Mouse (Mus musculus): Measurements from ENCODE around the gene Trappc5. TPM values are rescaled to one million over a fixed set of nuclear protein-coding genes. Genes with fewer than 3 reads are reported as not detected.
A peak's percentile ranks its signal among the peaks of the same experiment; 100 is the strongest.

Trappc5 gene
- total RNA-seq, 2 experiments from 2014 or later = 19.4 to 20.2 TPM

DNA sequence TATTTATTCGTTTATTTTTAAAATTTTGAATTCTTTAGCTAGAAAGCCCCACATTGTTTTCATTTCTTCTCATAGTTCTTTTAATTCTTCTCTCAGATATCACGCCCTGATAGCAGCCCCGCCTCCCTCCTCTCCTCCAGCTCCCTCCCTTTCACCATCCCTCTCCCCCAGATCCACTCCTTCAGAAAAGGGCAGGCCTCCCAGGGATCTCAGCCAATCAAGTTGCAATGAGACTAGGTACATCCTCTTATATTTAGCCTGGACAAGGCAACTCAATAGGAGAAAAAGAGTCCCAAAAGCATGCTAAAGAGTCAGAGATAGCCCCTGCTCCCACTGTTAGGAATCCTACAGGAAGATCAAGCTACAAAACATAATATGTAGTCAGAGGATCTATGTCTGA is 1.4 kb upstream of the Trappc5 start:
- DNase-seq = no peak
- intact Hi-C loops (cut with DNase I) = loop anchor here (5.0 to 10.0 kb wide), 2 partner anchors 212 to 320 kb away; partner anchors contain the start of gene A430078G23Rik

DNA sequence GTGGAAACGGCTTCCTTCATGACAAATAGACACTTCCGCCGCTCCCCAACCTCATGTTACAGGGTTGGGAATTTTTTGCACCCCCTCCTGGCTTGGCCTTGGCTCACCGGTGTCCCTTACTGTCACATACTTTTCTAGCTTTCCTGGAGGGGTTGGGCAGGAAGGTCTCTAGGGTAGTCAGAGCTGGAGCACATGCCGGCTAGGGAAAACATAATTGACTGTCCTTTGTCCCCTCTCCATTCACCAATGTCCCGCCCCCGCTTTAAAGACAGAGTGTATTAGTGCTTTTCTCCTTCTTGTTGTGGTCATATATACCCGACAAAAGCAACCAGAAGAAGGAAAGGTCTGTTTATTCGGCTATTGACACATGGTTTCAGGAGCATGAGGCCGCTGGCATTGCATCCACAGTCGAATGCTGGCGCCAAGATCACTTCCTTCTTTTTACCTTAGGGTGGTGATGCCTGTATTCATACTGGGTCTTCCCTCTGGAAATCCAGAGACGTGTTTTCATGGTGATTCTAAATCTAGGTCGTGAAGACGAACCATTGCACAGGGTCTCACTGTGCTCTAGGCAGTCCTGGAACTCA is 987 bp downstream of the Trappc5 start:
- peak in 1 of 2 experiments; percentile 14 for DNase-seq
- intact Hi-C loops (cut with DNase I) = loop anchor here (2.0 to 10.0 kb wide), 2 partner anchors 56 to 322 kb away; partner anchors contain the start of genes A430078G23Rik, Pet100 and Xab2

DNA sequence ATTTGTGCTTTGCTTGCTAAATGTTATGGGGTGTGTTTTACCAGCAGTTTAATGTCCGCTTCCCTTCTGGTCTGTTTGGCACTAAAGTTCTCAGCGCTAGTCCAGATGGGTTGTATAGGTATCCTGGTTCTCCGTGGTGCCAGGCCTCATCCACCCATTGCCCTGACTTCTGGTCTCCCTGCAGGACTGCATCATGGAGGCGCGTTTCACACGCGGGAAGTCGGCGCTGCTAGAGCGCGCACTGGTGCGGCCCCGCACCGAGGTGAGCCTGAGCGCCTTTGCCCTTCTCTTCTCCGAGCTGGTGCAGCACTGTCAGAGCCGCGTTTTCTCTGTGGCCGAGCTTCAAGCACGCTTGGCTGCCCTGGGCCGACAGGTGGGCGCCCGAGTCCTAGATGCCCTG is 2.7 kb downstream of the Trappc5 start:
- intact Hi-C loops (cut with DNase I) = loop anchor here (10.0 kb wide), 1 partner anchor 324 kb away; the partner anchor contains the start of gene A430078G23Rik
- DNase-seq = no peak

DNA sequence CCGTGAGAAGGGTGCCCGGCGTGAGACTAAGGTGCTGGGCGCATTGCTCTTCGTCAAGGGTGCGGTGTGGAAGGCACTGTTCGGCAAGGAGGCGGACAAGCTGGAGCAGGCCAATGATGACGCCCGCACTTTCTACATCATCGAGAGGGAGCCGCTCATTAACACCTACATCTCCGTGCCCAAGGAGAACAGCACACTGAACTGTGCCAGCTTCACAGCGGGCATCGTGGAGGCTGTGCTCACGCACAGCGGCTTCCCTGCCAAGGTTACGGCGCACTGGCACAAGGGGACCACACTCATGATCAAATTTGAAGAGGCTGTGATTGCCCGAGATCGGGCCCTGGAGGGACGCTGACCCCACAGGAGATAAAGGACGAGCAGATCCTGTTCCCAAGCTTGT is 3.1 kb downstream of the Trappc5 start:
- intact Hi-C loops (cut with DNase I) = loop anchor here (10.0 kb wide), 1 partner anchor 324 kb away; the partner anchor contains the start of gene A430078G23Rik
- no peak for DNase-seq

DNA sequence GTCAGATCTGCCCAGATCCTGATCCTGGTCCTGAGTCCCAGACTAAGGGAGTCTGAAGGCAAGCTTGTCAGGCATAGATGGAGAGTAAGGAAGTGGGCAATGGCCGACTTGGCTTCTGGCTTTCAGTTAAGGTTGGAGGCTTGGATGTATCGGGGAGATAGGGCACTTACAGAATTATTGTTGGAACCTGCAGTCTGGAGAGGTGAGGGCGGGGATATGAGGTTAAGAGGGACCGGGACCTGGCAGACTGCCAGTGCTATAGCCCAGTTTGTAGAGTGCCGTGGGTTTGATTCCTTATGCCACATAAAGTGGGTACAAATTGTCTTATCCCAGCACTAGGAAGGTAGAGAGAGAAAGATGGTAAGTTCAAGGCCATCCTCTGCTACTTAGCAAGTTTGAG is 3.6 kb downstream of the Trappc5 start:
- intact Hi-C loops (cut with DNase I) = loop anchor here (10.0 kb wide), 1 partner anchor 325 kb away; the partner anchor contains the start of gene A430078G23Rik

DNA sequence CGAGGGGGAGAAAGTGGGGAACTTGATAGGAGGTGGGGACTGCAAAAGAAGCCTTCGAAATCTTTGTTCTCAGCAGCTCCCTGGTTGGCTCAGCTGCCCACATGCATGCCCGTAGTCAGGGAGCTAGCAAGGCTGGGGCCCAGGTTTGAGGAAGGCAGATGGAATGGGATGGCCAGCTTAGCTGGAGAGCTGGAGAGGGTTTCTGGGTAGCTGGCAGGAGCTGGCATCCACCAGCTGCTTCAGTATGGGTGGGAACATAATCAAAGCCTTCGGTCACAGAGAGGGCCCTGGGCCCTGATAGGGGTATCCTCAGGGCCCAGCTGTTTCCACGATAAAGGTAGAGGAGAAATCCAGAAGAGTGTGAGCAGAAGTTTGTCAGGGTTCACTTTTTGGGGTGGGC is 6.3 kb downstream of the Trappc5 start:
- DNase-seq = no peak
- intact Hi-C loops (cut with DNase I) = no loop called here

More for the DNA sequence above, 3.6 kb downstream of the Trappc5 start:
- DNase-seq = no peak

DNA sequence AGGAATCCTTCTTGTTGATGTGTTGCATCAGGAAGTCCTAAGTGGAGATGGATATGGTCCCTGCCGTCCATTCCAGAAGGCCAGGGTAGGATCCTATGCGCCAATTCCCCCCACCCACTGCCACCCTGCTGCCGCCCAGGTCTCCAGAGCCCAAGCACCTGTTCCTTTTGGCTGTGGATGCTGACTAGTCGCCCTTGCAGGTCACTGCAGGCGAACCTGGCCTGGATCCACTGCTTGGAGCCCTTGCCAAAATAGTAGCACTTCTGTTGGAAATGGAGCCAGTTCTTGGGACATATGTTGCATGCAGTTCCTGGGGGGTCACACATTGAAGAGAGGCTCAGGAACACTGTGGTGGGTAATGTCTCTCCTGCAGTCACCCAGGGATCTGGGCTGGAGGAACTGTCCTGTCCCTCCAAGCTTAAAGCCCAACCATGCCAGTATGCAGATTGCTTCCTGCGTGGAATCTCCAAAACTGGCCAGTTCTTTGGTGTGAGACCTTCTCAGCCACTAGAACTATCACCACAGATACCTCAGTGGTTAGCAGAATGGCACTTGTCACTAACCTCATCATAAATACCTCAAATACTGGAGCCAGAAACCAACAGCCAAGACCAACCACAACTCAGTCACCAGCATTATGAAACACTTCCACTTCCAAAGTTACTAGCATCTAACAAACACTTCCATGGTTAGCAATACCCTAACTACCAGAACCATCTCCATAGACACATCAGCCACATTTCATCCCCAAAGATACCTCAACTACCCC is 7.5 kb downstream of the Trappc5 start:
- intact Hi-C loops (cut with DNase I) = no loop called here
- peak; percentile 33 to 47 for DNase-seq

DNA sequence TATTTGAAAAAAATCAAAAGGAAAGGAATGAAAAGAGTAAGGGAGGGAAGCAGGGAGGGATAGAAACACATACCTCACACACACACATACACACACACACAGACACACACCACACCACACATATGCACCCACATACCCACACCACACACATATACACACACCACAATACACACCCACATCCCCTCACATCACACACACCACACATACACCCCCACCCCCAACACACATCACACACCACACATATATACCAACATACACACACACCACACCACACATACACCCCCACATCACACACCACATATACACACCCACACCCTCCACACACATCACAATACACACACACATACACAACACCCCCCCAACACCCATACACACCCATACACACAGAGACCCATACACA is 8.4 kb downstream of the Trappc5 start:
- intact Hi-C loops (cut with DNase I) = no loop called here
- DNase-seq = no peak

DNA sequence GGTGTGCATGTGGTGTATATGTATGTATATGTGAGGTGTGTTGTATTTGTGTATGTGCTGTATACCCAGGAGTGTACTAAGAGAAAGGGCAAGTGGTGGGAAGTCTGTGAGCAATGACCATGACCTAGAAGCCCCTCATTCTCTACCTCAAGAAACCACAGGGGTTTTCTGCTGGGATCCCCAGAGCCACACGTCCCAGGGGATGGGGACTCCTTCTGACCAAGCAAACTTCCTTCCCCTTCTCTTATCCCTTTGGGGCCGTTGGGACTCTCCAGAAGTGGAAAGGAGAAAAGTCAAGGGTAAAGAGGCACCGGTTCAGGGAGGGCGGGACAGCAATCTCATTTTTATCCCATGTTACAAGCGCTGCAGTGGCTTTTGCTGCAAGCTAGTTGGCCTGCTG is 9.3 kb downstream of the Trappc5 start:
- intact Hi-C loops (cut with DNase I) = no loop called here
- no peak for DNase-seq

DNA sequence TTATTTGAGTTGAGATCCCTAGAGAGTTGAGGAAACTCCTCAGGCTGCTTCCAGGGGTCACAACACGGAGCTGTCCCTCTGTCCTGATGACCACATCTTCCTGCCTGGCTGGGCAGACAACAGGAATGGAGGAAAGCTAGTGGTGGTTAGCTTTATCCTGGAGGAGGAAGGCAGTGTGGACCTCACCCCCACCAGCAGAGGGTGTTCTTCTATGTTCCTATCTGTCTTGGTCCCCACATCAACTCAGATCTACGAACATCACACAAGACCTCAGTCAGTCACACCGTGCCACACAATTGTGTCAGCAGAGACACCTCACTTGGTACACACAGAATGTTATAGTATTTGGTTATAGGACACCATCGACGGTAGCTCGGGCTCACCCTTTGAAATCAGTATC is 11.4 kb downstream of the Trappc5 start:
- no peak for DNase-seq
- intact Hi-C loops (cut with DNase I) = no loop called here

DNA sequence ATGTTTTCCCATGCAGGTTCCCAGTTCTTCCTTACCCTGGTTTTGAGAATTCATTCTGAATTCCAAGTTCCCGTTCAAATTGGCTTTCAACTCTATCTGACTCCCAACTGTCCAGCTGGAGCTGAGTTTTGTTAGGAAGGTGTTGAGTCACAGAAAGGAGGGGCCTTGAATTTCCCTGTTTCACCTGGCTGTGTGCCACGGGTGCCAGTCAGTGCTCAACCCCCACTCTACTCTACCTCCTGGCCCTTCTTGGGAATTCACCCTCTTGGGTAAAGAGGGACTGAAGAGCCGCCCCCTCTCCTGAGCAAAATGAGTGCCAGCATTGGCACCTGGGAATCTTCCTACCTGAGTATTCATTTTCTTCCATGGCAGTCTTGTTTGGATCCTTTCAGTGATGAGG is 14.7 kb downstream of the Trappc5 start:
- intact Hi-C loops (cut with DNase I) = no loop called here
- no peak for DNase-seq

DNA sequence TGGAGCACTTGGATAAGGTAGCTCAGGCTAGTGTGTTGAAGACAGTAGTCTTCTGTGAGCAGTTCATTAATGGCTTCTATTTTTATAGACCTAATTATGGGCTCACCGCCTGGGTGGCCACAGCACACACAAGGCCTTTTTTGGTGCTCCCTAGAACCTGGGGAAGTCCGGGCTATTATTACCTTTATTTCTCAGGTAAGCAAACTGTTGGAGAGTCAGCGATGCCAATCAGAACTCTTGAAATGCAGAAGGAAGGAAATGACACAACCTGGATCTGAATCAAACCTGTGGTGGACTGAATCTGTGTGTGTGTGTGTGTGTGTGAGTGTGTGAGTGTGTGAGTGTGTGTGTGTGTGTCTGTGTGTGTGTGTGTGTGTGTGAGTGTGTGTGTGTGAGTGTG is 18.0 kb downstream of the Trappc5 start, which contains the start of gene Fcer2a:
Gene Fcer2a (minus strand): TSS at position 55 of the 400 bp plus-strand sequence.
- intact Hi-C loops (cut with DNase I) = no loop called here
- DNase-seq = no peak

DNA sequence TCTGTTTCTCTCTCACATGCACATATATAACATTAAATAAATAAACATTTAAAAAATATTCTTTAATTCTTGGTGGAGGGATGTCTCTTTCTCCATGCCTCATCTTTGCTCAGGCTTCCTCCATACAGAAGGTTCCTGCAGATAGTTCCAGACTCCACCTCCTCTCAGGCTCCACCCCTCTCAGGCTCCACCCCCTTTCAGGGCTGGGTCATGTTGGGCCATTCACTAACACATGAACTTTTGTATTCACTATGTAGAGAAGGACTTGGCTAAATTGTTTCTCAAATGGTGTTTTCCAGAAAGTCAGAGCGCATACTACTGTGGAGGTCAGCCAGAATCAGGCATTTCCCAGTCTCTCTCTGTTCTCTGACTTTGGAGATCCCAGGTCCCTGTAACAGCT is 25.4 kb downstream of the Trappc5 start:
- intact Hi-C loops (cut with DNase I) = no loop called here
- DNase-seq = no peak

DNA sequence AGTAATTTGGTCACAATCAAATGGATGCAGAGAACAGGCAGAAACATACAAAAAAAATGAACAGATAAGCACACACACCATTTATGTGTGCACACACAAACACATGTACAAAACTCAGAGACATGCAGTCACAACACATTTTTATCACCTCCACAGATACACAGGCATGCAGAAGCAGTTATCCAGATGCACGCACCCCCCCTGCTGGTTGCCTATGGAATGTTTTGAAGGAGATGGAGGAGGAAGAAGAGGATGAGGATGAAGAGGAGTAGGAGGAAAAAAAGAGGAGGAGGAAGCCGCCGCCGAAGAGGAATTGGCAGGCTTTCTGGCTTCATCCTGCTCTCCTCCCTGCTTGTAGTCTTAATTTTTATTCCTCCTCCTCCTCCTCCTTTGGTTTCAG is 29.6 kb downstream of the Trappc5 start:
- no peak for DNase-seq
- intact Hi-C loops (cut with DNase I) = no loop called here

DNA sequence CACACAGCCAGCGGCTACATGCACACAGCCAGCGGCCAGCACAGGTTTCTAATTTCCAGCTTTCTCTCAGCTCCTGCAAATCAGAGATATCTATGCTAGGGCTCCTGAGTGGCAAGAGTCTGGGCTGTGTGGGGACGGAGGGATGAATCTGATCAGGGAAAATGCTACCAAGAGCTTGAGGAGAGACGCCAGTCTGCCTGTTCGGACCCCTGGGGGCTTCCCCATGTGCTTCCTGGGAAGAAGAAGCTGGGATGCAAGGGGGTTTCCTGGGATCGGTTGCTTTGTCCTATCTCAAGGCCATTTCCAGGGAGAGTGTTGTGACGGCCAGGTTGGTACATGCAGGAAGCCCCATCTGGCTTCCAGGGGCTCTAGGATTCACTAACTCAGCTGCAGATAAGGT is 31.5 kb downstream of the Trappc5 start:
- DNase-seq = no peak
- intact Hi-C loops (cut with DNase I) = no loop called here

DNA sequence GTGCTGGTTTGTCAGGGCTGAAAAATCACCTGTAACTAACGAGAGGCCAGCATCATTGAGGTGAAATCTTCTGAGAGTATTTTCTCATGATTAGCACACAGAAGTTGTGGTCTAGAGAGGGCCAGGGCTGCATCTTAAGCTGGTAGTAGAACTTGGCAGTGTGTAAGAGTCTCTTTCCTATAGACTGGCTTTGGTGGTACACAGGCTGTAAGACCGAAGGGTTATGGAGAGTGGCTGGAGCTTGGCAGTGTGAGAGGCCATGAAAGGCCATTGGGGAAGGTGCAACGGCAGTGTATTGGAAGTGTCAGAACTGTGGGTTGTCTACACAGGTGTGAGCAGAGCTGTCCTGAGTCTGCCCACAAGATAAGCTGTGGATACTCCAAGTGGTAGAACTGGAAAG is 34.2 kb downstream of the Trappc5 start:
- no peak for DNase-seq
- intact Hi-C loops (cut with DNase I) = loop anchor here (10.0 kb wide), 1 partner anchor 424 kb away; the partner anchor contains the start of gene Cd209g

DNA sequence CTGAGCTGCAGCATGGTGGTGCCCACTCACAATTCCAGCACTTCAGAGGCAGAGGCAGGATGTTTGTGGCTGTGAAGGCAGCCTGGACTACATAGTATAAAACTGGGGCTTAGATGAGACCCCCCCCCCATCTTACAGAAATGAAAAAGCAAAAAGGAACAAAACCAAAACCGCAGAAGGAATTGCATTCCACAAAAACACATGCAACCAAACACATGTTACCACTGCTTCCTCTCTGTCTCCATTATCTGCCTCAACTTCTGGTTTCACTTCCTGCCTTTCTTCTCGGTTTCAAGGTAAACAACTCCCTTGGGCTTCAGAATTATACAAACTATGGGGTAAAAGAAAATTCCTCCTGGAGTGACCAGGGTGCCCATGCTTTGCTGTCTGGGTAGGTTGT is 35.5 kb downstream of the Trappc5 start:
- intact Hi-C loops (cut with DNase I) = loop anchor here (10.0 kb wide), 1 partner anchor 423 kb away; the partner anchor contains the start of gene Cd209g
- peak in 1 of 2 experiments; percentile 12 for DNase-seq

DNA sequence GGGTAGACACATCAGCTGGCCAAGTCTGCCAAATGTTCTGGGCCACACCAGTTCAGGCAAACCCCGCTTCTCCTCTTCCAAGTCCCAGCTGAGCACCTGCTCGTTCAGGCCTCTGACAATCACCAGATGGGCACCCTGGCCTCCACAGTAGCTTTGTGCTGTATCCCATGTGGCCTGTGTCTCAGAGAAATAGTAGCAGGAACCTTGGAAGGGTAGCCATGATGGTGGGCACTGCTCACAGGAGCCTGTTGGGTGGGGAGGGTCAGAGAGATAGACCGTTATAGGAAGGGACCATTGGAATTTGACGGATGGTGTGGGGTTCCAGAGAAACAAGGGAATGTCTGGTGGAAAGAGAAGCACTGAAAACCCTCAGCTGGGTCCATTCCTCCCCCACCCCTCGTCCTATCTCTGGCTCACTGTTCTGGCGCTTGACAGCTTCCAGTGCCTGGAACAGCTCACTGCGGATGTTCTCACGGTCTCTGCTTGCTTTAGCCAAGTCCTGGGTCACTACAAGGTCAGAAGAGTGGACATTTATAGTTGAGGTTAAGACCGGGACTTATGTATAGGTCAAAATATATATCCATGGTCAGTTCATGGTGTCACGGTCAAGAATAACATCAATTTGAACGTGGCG is 41.3 kb downstream of the Trappc5 start:
- DNase-seq = peak; percentile 33 to 37
- intact Hi-C loops (cut with DNase I) = loop anchor here (5.0 to 10.0 kb wide), 2 partner anchors 240 to 417 kb away; partner anchors contain the start of gene Cd209g

DNA sequence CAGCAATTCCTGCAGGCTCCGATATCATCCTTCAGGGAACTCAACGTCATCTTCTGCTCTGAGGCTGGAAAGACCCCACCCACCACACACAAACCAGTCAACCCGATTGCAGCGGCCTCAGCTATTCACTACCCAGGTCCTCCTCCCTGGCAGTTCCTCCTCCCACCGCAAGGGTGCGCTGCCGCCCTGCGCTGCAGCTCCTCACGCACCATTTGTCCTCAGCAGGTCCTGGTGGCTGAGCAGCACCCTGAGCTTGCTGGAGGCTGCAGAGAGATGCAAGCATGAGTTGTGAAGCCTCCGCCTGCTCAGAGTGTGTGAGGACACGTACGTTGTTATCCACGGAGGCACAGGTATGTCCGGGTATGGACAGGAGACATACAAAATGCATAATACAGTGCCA is 42.5 kb downstream of the Trappc5 start:
- intact Hi-C loops (cut with DNase I) = loop anchor here (5.0 to 10.0 kb wide), 2 partner anchors 239 to 416 kb away; partner anchors contain the start of gene Cd209g
- DNase-seq = peak; percentile 73 to 77

DNA sequence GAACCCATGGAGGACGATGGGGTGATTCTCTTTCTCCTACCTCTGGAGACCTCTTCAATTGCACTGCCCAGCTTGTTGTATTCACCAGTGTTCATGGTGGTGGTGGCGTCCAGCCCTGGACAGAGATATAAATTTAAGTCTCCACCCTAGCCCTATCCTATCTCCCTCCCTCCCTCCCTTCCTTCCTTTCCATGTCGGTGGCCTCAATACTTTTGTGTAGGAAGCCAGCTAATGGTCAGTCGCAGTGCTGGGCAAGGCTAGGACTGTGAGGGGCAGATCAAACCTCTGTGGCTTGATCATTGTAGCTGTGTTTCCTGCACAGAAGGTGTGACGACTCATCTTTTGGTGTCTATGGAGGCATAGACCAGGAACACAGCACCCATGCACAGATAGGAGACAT is 44.5 kb downstream of the Trappc5 start, which contains the start of gene Clec4g:
Gene Clec4g (minus strand): TSS at position 101 of the 400 bp plus-strand sequence.
- no peak for DNase-seq
- intact Hi-C loops (cut with DNase I) = no loop called here

DNA sequence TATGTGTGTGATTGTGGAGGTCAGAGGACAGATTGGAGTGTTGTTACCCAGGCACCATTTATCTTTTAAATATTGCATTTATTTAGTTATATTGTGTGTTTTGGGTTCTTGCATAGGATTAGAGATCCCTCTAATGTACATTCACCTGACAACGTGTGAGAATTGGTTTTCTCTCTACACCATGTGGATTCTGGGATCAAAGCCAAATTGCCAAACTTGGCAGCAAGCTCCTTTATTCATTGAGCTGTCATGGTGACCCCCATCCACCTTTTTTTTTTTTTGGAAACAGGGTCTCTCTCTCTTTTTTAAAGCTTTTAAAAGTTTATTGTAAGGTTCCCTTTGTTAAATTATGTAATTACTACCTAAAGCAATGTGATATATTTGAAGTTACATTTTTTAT is 44.9 kb downstream of the Trappc5 start:
- intact Hi-C loops (cut with DNase I) = no loop called here
- no peak for DNase-seq
